Mouse (Mus musculus) liver, adult 2 months (tissue): ENCODE measurements around the gene Iffo1.

Experiments
- CTCF ChIP-seq: fragments of 200-500 bp; IDR thresholded peaks from 2 replicates; pipeline ENCODE4 v1.5.1; 2011; ENCODE audit warnings: low read depth, low read length, control low read depth
- POLR2A ChIP-seq: fragments of 200-500 bp; IDR thresholded peaks from 2 replicates; pipeline ENCODE4 v1.6.1; 2011; ENCODE audit warnings: low read length, control low read depth; ENCODE audit not compliant: insufficient read depth; ENCODE audit errors: extremely low read depth

- no peak for TF ChIP-seq CTCF
- TF ChIP-seq POLR2A: no peak
Observed at GRCm38 (mm10) chr6:125142436-125142835, 2.6 kb upstream of the Iffo1 start.
